Mouse (Mus musculus): ENCODE data around the gene Rbmx2.

The Rbmx2 gene

GRCm38 (mm10) chrX:48694864-48695371 lies at the start of gene Rbmx2:
TSS of gene Rbmx2 (plus strand) at chrX:48695004.
- in situ Hi-C loops (cut with MboI, MseI) = loop anchor here (25.0 kb wide), 1 partner anchor 617 kb away; no protein-coding TSS in a partner anchor

DNA sequence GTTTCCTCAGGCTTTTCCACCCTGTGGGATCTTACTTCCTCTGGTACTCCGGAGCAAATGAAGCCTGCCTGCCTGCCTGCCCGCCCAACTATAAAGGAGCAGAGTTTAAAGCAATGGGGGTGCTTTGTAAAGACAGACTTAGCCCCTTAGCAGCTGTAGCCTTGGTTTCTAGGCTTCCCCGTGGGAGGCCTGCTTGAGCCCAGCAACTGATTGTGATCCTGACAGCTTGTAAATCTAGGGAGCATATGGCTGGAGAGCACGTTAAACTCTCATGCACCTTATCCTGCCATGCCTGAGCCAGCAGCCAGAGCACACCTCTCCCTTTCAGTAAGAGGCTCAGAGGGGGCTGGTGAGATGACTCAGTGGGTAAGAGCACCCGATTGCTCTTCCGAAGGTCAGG lies 28.0 kb upstream of the Rbmx2 start:
- in situ Hi-C loops (cut with MboI, MseI) = no loop called here

GRCm38 (mm10) chrX:48669588-48669987 lies 25.2 kb upstream of the Rbmx2 start:
- in situ Hi-C loops (cut with MboI, MseI) = no loop called here

GRCm38 (mm10) chrX:48671714-48672113 lies 23.1 kb upstream of the Rbmx2 start:
- in situ Hi-C loops (cut with MboI, MseI) = no loop called here

- in situ Hi-C loops (cut with MboI, MseI) = no loop called here
Measured at GRCm38 (mm10) chrX:48674171-48674570, 20.6 kb upstream of the Rbmx2 start, which contains the start of gene Gpr119. TSS of gene Gpr119 (minus strand) at chrX:48674478.

DNA sequence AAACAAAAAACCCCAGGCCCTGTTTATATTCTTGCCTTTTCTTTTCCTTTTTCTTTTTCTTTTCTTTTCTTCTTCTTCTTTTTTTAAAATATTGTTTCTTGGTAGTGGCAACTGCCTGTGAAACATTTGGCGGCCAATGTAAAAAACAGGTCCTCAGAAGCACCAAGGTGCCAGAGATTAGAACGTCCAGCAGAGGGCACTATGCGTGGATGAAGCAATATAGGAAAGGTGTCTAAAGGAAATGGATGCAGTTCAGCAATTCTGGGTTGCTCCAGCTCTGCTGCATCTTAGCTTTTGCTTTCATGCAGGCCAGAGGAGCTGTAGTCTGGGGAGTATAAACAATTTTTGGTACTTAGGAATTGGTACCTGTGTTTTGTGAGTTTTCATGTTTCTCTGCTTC lies 11.4 kb upstream of the Rbmx2 start:
- in situ Hi-C loops (cut with MboI, MseI) = loop anchor here (25.0 kb wide), 1 partner anchor 629 kb away; no protein-coding TSS in a partner anchor

- in situ Hi-C loops (cut with MboI, MseI) = loop anchor here (25.0 kb wide), 1 partner anchor 628 kb away; no protein-coding TSS in a partner anchor
Measured at GRCm38 (mm10) chrX:48683857-48684256, 10.9 kb upstream of the Rbmx2 start.

DNA sequence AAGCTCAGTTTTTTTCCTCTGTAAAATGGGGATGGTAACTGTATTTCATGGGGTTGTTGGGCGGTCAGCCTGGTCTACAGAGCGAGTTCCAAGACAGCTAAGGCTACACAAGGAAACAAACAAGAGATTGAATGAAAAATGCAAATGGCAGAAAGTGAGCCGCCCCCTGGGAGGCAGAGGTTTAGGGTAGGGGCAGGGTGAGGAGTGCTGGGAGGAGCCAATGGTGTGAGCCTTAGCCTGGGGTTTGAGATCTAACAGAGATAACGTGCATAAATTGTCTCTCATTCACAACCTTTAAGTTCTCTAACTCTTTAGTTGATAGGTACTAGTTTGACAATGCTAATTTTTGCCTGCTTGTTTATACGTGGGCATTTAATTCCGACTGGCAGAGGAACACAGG lies 344 bp upstream of the Rbmx2 start:
- in situ Hi-C loops (cut with MboI, MseI) = loop anchor here (25.0 kb wide), 1 partner anchor 618 kb away; no protein-coding TSS in a partner anchor

DNA sequence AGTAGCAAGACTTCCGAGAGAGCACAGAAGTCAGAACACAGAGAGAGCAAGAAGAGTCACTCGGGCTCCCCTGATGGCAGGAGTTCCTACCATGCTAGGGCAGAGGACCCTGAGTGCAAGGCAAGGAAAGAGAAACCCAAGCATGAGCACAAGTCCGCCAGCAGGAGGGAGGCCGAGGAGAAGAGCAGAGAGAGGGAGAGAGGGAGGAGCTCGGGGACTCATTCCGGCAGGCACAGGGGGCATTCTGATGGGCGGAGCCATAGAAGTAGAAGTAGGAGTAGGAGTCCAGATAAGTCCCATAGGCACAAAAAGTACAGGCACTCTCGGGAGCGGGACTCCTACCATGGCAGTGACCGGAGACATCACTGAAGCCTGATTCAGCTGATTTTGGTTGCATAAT lies 14.9 kb downstream of the Rbmx2 start:
- in situ Hi-C loops (cut with MboI, MseI) = no loop called here

DNA sequence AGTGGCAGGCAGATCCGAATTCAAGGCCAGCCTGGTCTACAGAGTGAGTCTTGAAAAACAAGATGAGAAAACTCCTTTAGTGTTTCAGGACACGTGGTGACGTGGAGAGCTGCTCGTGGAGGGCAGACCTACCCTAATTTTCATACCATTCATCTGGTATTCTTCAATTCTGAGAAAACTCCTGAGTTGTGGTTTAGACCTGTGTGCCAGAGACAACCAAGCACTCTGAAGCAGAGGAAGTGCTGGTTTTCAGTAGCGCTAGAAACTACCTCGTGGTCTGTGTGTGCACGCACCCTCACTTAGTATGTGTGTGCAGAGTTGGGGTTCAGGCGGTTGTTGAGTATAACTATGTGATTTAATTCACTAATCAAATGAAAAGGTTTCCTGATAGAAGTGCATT lies 18.0 kb downstream of the Rbmx2 start:
- in situ Hi-C loops (cut with MboI, MseI) = no loop called here

GRCm38 (mm10) chrX:48754710-48755283 lies 60.0 kb downstream of the Rbmx2 start:
- in situ Hi-C loops (cut with MboI, MseI) = no loop called here

All from regulatory T cell (primary cell).